Mouse (Mus musculus): Measurements from ENCODE around the gene Dnah6.

DNA sequence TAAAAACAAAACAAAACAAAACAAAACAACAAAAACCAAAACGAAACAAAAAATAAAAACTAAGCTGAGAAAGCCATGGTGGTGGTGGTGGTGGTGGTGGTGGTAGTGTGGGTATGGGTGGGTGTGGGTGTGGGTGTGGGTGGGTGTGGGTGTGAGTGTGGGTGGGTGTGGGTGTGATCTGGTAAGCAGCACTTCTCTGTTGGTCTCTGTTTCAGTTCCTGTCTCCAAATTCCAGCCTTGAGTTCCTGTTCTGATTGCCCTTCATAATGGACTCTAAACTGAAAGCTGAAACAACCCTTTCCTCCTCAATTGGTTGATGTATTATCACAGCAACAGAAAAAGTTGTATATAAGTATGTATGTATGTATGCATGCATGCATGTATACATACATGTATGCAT is 222.6 kb downstream of the Dnah6 start:
- no peak for TF ChIP-seq CTCF (IDR thresholded peaks at IDR 0.05; ENCODE audit: low read depth)
- no peak for TF ChIP-seq EP300 (IDR thresholded peaks at IDR 0.05; ENCODE audit: low read depth)
